Mouse (Mus musculus): ENCODE results near the gene Gm45337. TPM values are rescaled to one million over a fixed set of nuclear protein-coding genes. Genes with fewer than 3 reads are reported as not detected.
"Not testable (repeated sequence)": the region's sequence is repeated elsewhere in the genome, so short reads cannot be mapped to it uniquely, and the experiment has no call there.

Gm45337 gene
- polyA plus RNA-seq, 1 experiment from 2014 or later: not detected

GRCm38 (mm10) chr7:142157013-142157412 lies 12.6 kb upstream of the Gm45337 start, which contains the start of gene Gm29735:
TSS of gene Gm29735 (minus strand) at chr7:142157113.
- not testable (repeated sequence) for ATAC-seq (ENCODE audit: low read depth); H3K4me1 ChIP-seq (ENCODE audit: control insufficient read depth, low read depth, low read length); H3K36me3 ChIP-seq (ENCODE audit: control insufficient read depth, insufficient read depth); H3K9ac ChIP-seq (ENCODE audit: low read depth, low read length); H3K9me3 ChIP-seq (replicated peaks; ENCODE audit: control insufficient read depth, low read length); H3K27ac ChIP-seq (ENCODE audit: low read length); H3K27me3 ChIP-seq (ENCODE audit: control insufficient read depth, insufficient read depth, low read depth, low read length); H3K4me2 ChIP-seq (ENCODE audit: low read depth, low read length); H3K4me3 ChIP-seq (ENCODE audit: low read depth, low read length)
- 26% methylated on average over 2 of the region's 2 CpGs for WGBS (ENCODE audit: insufficient replicate concordance)

DNA sequence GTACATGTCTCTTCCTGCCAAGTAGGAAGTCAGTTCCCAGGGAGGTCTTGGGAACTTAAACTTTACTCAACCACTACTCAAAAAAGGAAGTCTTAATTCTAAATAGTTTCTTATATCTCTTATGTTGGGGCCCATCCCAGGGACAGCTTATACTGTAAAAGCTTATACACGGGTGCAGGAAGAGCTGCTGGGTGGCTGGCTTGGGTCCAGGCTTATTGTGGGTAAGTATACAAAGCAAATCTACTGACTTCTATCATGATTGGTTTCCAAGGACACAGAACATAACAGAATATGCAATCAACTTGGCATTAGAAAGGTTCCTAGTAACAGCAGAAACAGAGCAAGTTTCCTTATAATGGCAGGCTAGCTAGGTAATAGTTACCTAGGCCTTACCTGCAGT lies 10.9 kb upstream of the Gm45337 start:
- Histone ChIP-seq H3K9ac (ENCODE audit: low read depth, low read length) (no peak overlapping the region), H3K27me3 (ENCODE audit: control insufficient read depth, insufficient read depth, low read depth, low read length) (no peaks in the 10 kb centered on the region), H3K4me3 (ENCODE audit: low read depth, low read length) (no peak overlapping the region), H3K9me3 (replicated peaks; ENCODE audit: control insufficient read depth, low read length) (no peaks in the 10 kb centered on the region), H3K36me3 (ENCODE audit: control insufficient read depth, insufficient read depth) (no peaks in the 10 kb centered on the region), H3K4me1 (ENCODE audit: control insufficient read depth, low read depth, low read length) (no peaks in the 10 kb centered on the region), H3K4me2 (ENCODE audit: low read depth, low read length) (no peak overlapping the region), H3K27ac (ENCODE audit: low read length) (no peak overlapping the region)
- ATAC-seq (ENCODE audit: low read depth): no peak
- 27% methylated on average over 1 of the region's 1 CpGs for WGBS (ENCODE audit: insufficient replicate concordance)

- Histone ChIP-seq H3K4me3 (ENCODE audit: low read depth, low read length) (no peak overlapping the region), H3K27me3 (ENCODE audit: control insufficient read depth, insufficient read depth, low read depth, low read length) (no peaks in the 10 kb centered on the region), H3K9me3 (replicated peaks; ENCODE audit: control insufficient read depth, low read length) (no peaks in the 10 kb centered on the region), H3K27ac (ENCODE audit: low read length) (no peak overlapping the region), H3K9ac (ENCODE audit: low read depth, low read length) (no peak overlapping the region), H3K36me3 (ENCODE audit: control insufficient read depth, insufficient read depth) (no peaks in the 10 kb centered on the region), H3K4me2 (ENCODE audit: low read depth, low read length) (no peak overlapping the region), H3K4me1 (ENCODE audit: control insufficient read depth, low read depth, low read length) (no peaks in the 10 kb centered on the region)
- no peak for ATAC-seq (ENCODE audit: low read depth)
- WGBS (ENCODE audit: insufficient replicate concordance): 55% methylated on average over 4 of the region's 4 CpGs
Observed at GRCm38 (mm10) chr7:142152191-142152590, 7.8 kb upstream of the Gm45337 start.

GRCm38 (mm10) chr7:142148633-142149032 lies 4.2 kb upstream of the Gm45337 start:
- Histone ChIP-seq H3K27ac (ENCODE audit: low read length) (no peak overlapping the region), H3K36me3 (ENCODE audit: control insufficient read depth, insufficient read depth) (no peaks in the 10 kb centered on the region), H3K9ac (ENCODE audit: low read depth, low read length) (no peak overlapping the region), H3K4me2 (ENCODE audit: low read depth, low read length) (no peak overlapping the region), H3K4me3 (ENCODE audit: low read depth, low read length) (no peak overlapping the region), H3K27me3 (ENCODE audit: control insufficient read depth, insufficient read depth, low read depth, low read length) (no peaks in the 10 kb centered on the region), H3K9me3 (replicated peaks; ENCODE audit: control insufficient read depth, low read length) (no peaks in the 10 kb centered on the region), H3K4me1 (ENCODE audit: control insufficient read depth, low read depth, low read length) (no peaks in the 10 kb centered on the region)
- no peak for ATAC-seq (ENCODE audit: low read depth)

- WGBS (ENCODE audit: insufficient replicate concordance): 0% methylated on average over 1 of the region's 1 CpGs
- Histone ChIP-seq H3K4me1 (ENCODE audit: control insufficient read depth, low read depth, low read length) (no peaks in the 10 kb centered on the region), H3K9me3 (replicated peaks; ENCODE audit: control insufficient read depth, low read length) (no peaks in the 10 kb centered on the region), H3K9ac (ENCODE audit: low read depth, low read length) (no peak overlapping the region), H3K36me3 (ENCODE audit: control insufficient read depth, insufficient read depth) (no peaks in the 10 kb centered on the region), H3K4me2 (ENCODE audit: low read depth, low read length) (no peak overlapping the region), H3K4me3 (ENCODE audit: low read depth, low read length) (no peak overlapping the region), H3K27me3 (ENCODE audit: control insufficient read depth, insufficient read depth, low read depth, low read length) (no peaks in the 10 kb centered on the region), H3K27ac (ENCODE audit: low read length) (no peak overlapping the region)
- no peak for ATAC-seq (ENCODE audit: low read depth)
Observed at GRCm38 (mm10) chr7:142146033-142146432, 1.6 kb upstream of the Gm45337 start.

DNA sequence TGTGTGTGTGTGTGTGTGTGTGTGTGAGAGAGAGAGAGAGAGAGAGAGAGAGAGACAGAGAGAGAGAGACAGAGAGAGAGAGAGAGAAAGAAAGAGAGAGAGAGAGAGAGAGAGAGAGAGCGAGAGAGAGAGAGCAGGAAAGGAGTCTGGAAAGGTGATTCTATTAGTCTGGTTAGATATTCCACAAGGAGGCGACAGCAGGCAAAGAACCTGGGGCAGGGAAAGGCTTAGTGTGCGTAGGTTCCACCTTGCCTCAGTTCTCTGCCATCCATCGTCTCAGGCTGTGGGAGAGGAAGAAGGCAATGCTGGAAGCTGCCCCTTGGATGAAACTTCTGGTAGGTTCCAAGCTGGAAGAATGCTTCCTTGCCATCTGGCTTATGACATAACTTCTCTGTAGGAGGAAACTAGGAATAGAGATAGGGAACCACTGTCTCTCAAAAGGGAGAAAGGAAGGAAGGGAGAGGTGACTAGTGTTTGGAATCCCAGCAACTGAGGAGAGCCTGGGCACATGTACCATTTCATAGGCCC lies 1.1 kb upstream of the Gm45337 start:
- Histone ChIP-seq H3K27me3 (ENCODE audit: control insufficient read depth, insufficient read depth, low read depth, low read length) (no peaks in the 10 kb centered on the region), H3K4me3 (ENCODE audit: low read depth, low read length) (no peak overlapping the region), H3K4me2 (ENCODE audit: low read depth, low read length) (no peak overlapping the region), H3K36me3 (ENCODE audit: control insufficient read depth, insufficient read depth) (no peaks in the 10 kb centered on the region), H3K9ac (ENCODE audit: low read depth, low read length) (no peak overlapping the region), H3K9me3 (replicated peaks; ENCODE audit: control insufficient read depth, low read length) (no peaks in the 10 kb centered on the region), H3K27ac (ENCODE audit: low read length) (no peak overlapping the region), H3K4me1 (ENCODE audit: control insufficient read depth, low read depth, low read length) (no peaks in the 10 kb centered on the region)
- 44% methylated on average over 4 of the region's 4 CpGs for WGBS (ENCODE audit: insufficient replicate concordance)
- no peak for ATAC-seq (ENCODE audit: low read depth)

DNA sequence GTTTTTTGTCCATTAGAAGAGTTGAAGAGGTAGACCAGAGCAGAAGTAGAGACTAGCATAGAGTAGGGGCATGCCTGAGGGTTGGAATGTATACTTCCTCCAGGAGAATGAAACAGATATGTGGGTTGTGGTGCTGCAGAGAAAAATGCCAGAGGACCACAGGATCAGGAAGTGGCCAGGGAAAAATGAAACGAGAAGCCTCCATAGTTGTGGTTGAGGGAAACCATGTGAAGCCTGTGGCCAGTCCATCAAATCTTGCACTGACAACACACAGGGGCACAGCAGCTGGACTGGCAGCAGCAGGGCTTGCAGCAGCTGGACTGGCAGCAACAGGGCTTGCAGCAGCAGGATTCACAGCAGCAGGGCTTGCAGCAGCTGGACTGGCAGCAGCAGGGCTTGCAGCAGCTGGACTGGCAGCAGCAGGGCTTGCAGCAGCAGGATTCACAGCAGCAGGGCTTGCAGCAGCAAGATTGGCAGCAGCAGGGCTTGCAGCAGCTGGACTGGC lies 849 bp downstream of the Gm45337 start:
- not testable (repeated sequence) for H3K4me2 ChIP-seq (ENCODE audit: low read depth, low read length); H3K9me3 ChIP-seq (replicated peaks; ENCODE audit: control insufficient read depth, low read length); H3K27ac ChIP-seq (ENCODE audit: low read length); ATAC-seq (ENCODE audit: low read depth); H3K4me3 ChIP-seq (ENCODE audit: low read depth, low read length); H3K36me3 ChIP-seq (ENCODE audit: control insufficient read depth, insufficient read depth); H3K9ac ChIP-seq (ENCODE audit: low read depth, low read length); H3K27me3 ChIP-seq (ENCODE audit: control insufficient read depth, insufficient read depth, low read depth, low read length); H3K4me1 ChIP-seq (ENCODE audit: control insufficient read depth, low read depth, low read length)
- WGBS (ENCODE audit: insufficient replicate concordance): 0% methylated on average over 1 of the region's 1 CpGs

- Histone ChIP-seq H3K4me1 (ENCODE audit: control insufficient read depth, low read depth, low read length) (no peaks in the 10 kb centered on the region), H3K27ac (ENCODE audit: low read length) (no peak overlapping the region), H3K36me3 (ENCODE audit: control insufficient read depth, insufficient read depth) (no peaks in the 10 kb centered on the region), H3K4me2 (ENCODE audit: low read depth, low read length) (no peak overlapping the region), H3K9me3 (replicated peaks; ENCODE audit: control insufficient read depth, low read length) (no peaks in the 10 kb centered on the region), H3K9ac (ENCODE audit: low read depth, low read length) (no peak overlapping the region), H3K27me3 (ENCODE audit: control insufficient read depth, insufficient read depth, low read depth, low read length) (no peaks in the 10 kb centered on the region), H3K4me3 (ENCODE audit: low read depth, low read length) (no peak overlapping the region)
- no peak for ATAC-seq (ENCODE audit: low read depth)
- WGBS (ENCODE audit: insufficient replicate concordance): 18% methylated on average over 1 of the region's 1 CpGs
Observed at GRCm38 (mm10) chr7:142140696-142141095, 3.7 kb downstream of the Gm45337 start.

DNA sequence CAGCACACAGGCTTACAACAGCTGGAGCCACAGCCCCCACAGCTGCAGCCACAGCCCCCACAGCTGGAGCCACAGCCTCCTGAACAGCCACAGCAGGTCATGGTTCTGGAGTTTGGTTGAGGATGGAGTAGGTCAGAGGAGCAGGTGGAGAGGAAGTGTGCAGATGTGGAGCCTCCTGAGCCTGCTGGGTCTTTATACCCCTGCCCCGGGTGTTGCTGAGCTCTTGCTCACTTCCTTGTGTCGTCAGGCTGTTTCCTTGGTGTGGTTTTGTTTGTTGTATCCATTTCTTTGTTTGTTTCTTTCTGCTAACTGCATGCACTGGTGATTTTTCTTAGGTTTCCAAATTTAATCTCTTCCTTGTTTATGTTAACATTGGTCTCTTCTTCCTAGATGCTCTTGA lies 8.5 kb downstream of the Gm45337 start, which contains the start of gene Gm39115:
Gene Gm39115 (minus strand): TSS at position 101 of the 400 bp plus-strand sequence.
- 2% methylated on average over 2 of the region's 2 CpGs for WGBS (ENCODE audit: insufficient replicate concordance)
- not testable (repeated sequence) for H3K9me3 ChIP-seq (replicated peaks; ENCODE audit: control insufficient read depth, low read length); H3K4me3 ChIP-seq (ENCODE audit: low read depth, low read length); H3K27ac ChIP-seq (ENCODE audit: low read length); H3K9ac ChIP-seq (ENCODE audit: low read depth, low read length); ATAC-seq (ENCODE audit: low read depth); H3K4me2 ChIP-seq (ENCODE audit: low read depth, low read length); H3K4me1 ChIP-seq (ENCODE audit: control insufficient read depth, low read depth, low read length); H3K36me3 ChIP-seq (ENCODE audit: control insufficient read depth, insufficient read depth); H3K27me3 ChIP-seq (ENCODE audit: control insufficient read depth, insufficient read depth, low read depth, low read length)

Data from liver, embryonic 16.5 days (tissue).